Mouse (Mus musculus) MEL (cell line): ENCODE data around the gene Nwd1. TPM values are rescaled to one million over a fixed set of nuclear protein-coding genes. Genes with fewer than 3 reads are reported as not detected.
"Not testable (repeated sequence)": the region's sequence is repeated elsewhere in the genome, so short reads cannot be mapped to it uniquely, and the experiment has no call there.

ENCODE experiments used
- DNase-seq: peaks from one replicate; pipeline ENCODE4 v3.0.0; 2011; ENCODE audit warnings: low read depth, low spot score
- H3K27ac ChIP-seq: 2 replicates; pipeline ENCODE4 v1.5.1; 2012; ENCODE audit warnings: low read depth, mild to moderate bottlenecking, control low read depth, low read length, moderate library complexity; ENCODE audit not compliant: control insufficient read depth
- H3K27me3 ChIP-seq, 2 experiments: fragments of 150-350 bp in 1 of 2; sonication (generic) in 1 of 2; 2 replicates each; pipeline ENCODE4 v1.6.1; 2012; ENCODE audit warnings: low read length in 2 of 2, mild to moderate bottlenecking in 2 of 2, improper control_type of control experiment in 1 of 2, moderate library complexity in 1 of 2; ENCODE audit not compliant: insufficient read depth in 2 of 2, control insufficient read depth in 1 of 2
- H3K36me3 ChIP-seq, 2 experiments: 2 replicates each; pipeline ENCODE4 v1.6.1; 2012 to 2014; ENCODE audit warnings: low read length in 2 of 2, improper control_type of control experiment in 1 of 2, inconsistent platforms in 1 of 2, mild to moderate bottlenecking in 1 of 2; ENCODE audit not compliant: insufficient read depth in 2 of 2, control insufficient read depth in 1 of 2
- H3K4me1 ChIP-seq, 2 experiments: fragments of 150-350 bp in 1 of 2; sonication (generic) in 1 of 2; 2 replicates each; pipeline ENCODE4 v1.6.1; 2012; ENCODE audit warnings: low read length in 2 of 2, improper control_type of control experiment in 1 of 2, mild to moderate bottlenecking in 1 of 2; ENCODE audit not compliant: insufficient read depth in 2 of 2, control insufficient read depth in 1 of 2
- H3K4me3 ChIP-seq, 2 experiments: fragments of 150-350 bp in 1 of 2; sonication (generic) in 1 of 2; 2 replicates each; pipeline ENCODE4 v1.5.1; 2012; ENCODE audit warnings: low read depth in 2 of 2, low read length in 2 of 2, mild to moderate bottlenecking in 2 of 2, moderate library complexity in 2 of 2, control low read depth in 1 of 2, improper control_type of control experiment in 1 of 2; ENCODE audit not compliant: control insufficient read depth in 1 of 2, insufficient read depth in 1 of 2
- H3K79me2 ChIP-seq: 2 replicates; pipeline ENCODE4 v1.6.1; 2012; ENCODE audit warnings: mild to moderate bottlenecking, low read length, moderate library complexity; ENCODE audit not compliant: control insufficient read depth, poor library complexity, insufficient read depth
- H3K9ac ChIP-seq: 2 replicates; pipeline ENCODE4 v1.6.1; 2012; ENCODE audit warnings: low read depth, mild to moderate bottlenecking, control low read depth, low read length, moderate library complexity; ENCODE audit not compliant: control insufficient read depth, poor library complexity, severe bottlenecking
- H3K9me3 ChIP-seq: fragments of 150-350 bp; sonication (generic); replicated peaks from 2 replicates; pipeline ENCODE4 v1.6.1; 2012; ENCODE audit warnings: mild to moderate bottlenecking, low read length, improper control_type of control experiment, moderate library complexity; ENCODE audit not compliant: insufficient read depth
- BHLHE40 ChIP-seq: IDR thresholded peaks from 2 replicates; pipeline ENCODE4 v1.6.1; 2012; ENCODE audit warnings: low read depth, mild to moderate bottlenecking, inconsistent platforms, low read length, improper control_type of control experiment, borderline replicate concordance
- CHD2 ChIP-seq: IDR thresholded peaks from 2 replicates; pipeline ENCODE4 v1.6.1; 2011; ENCODE audit warnings: low read length, improper control_type of control experiment
- CTCF ChIP-seq, 3 experiments: IDR thresholded peaks in 2 of 3; conservative IDR thresholded peaks in 1 of 3; 2 replicates each; pipeline ENCODE4 v1.5.1; 2011 to 2012; ENCODE audit warnings: low read length in 3 of 3, low read depth in 2 of 3, mild to moderate bottlenecking in 2 of 3, improper control_type of control experiment in 1 of 3, inconsistent platforms in 1 of 3, mixed read lengths in 1 of 3, moderate library complexity in 1 of 3; ENCODE audit not compliant: control insufficient read depth in 1 of 3, insufficient read depth in 1 of 3, poor library complexity in 1 of 3, severe bottlenecking in 1 of 3
- ELF1 ChIP-seq: IDR thresholded peaks from 2 replicates; pipeline ENCODE4 v1.6.1; 2014; ENCODE audit warnings: low read depth, mild to moderate bottlenecking, inconsistent platforms, low read length, improper control_type of control experiment, moderate library complexity
- EP300 ChIP-seq, 2 experiments: IDR thresholded peaks; 2 replicates each; pipeline ENCODE4 v1.6.1; 2011; ENCODE audit warnings: improper control_type of control experiment in 2 of 2, low read length in 2 of 2, low read depth in 1 of 2, mild to moderate bottlenecking in 1 of 2
- GABPA ChIP-seq: IDR thresholded peaks from 2 replicates; pipeline ENCODE4 v1.6.1; 2012; ENCODE audit warnings: low read depth, mild to moderate bottlenecking, inconsistent platforms, low read length, improper control_type of control experiment, moderate library complexity
- GATA1 ChIP-seq: IDR thresholded peaks from 2 replicates; pipeline ENCODE4 v1.6.1; 2011; ENCODE audit warnings: low read depth, low read length, improper control_type of control experiment
- JUND ChIP-seq: IDR thresholded peaks from 2 replicates; pipeline ENCODE4 v1.6.1; 2011; ENCODE audit warnings: low read depth, mild to moderate bottlenecking, improper control_type of control experiment, low read length
- MAFK ChIP-seq: IDR thresholded peaks from 2 replicates; pipeline ENCODE4 v1.6.1; 2011; ENCODE audit warnings: low read depth, mild to moderate bottlenecking, low read length, improper control_type of control experiment, borderline replicate concordance
- MEF2A ChIP-seq: IDR thresholded peaks from 2 replicates; pipeline ENCODE4 v1.6.1; 2014; ENCODE audit warnings: low read depth, mild to moderate bottlenecking, inconsistent platforms, low read length, improper control_type of control experiment; ENCODE audit not compliant: poor library complexity, insufficient replicate concordance, severe bottlenecking; ENCODE audit errors: extremely low read depth
- MXI1 ChIP-seq: IDR thresholded peaks from 2 replicates; pipeline ENCODE4 v1.6.1; 2011; ENCODE audit warnings: mild to moderate bottlenecking, low read depth, low read length, improper control_type of control experiment
- MYB ChIP-seq: IDR thresholded peaks from 2 replicates; pipeline ENCODE4 v1.6.1; 2011; ENCODE audit warnings: mild to moderate bottlenecking, low read depth, low read length, improper control_type of control experiment
- MYC ChIP-seq: IDR thresholded peaks from 2 replicates; pipeline ENCODE4 v1.6.1; 2011; ENCODE audit warnings: low read depth, mild to moderate bottlenecking, low read length, improper control_type of control experiment, moderate library complexity
- NRF1 ChIP-seq: IDR thresholded peaks from 2 replicates; pipeline ENCODE4 v1.6.1; 2014; ENCODE audit warnings: low read depth, mild to moderate bottlenecking, inconsistent platforms, low read length, improper control_type of control experiment, moderate library complexity; ENCODE audit not compliant: poor library complexity, insufficient read depth, severe bottlenecking
- RAD21 ChIP-seq: IDR thresholded peaks from 2 replicates; pipeline ENCODE4 v1.6.1; 2011; ENCODE audit warnings: mild to moderate bottlenecking, low read depth, low read length, improper control_type of control experiment
- TAL1 ChIP-seq: IDR thresholded peaks from 2 replicates; pipeline ENCODE4 v1.6.1; 2012; ENCODE audit warnings: mild to moderate bottlenecking, inconsistent platforms, low read length, moderate library complexity, mixed read lengths
- TBP ChIP-seq: IDR thresholded peaks from 2 replicates; pipeline ENCODE4 v1.8.0; 2011; ENCODE audit warnings: low read depth, low read length, improper control_type of control experiment
- USF2 ChIP-seq, 2 experiments: IDR thresholded peaks; 2 replicates each; pipeline ENCODE4 v1.6.1; 2011 to 2012; ENCODE audit warnings: improper control_type of control experiment in 2 of 2, low read length in 2 of 2, borderline replicate concordance in 1 of 2, inconsistent platforms in 1 of 2, low read depth in 1 of 2, mild to moderate bottlenecking in 1 of 2; ENCODE audit not compliant: insufficient read depth in 1 of 2
- ZKSCAN1 ChIP-seq: IDR thresholded peaks from 2 replicates; pipeline ENCODE4 v1.6.1; 2012; ENCODE audit warnings: low read depth, mild to moderate bottlenecking, inconsistent platforms, low read length, improper control_type of control experiment, moderate library complexity
- ZMIZ1 ChIP-seq: IDR thresholded peaks from 2 replicates; pipeline ENCODE4 v1.6.1; 2012; ENCODE audit warnings: low read depth, mild to moderate bottlenecking, inconsistent platforms, low read length, improper control_type of control experiment, moderate library complexity
- polyA plus RNA-seq, 2 experiments: library from polyadenylated mRNA; stranded (reverse) in 1 of 2; unstranded in 1 of 2; fragments of >175 nt in 1 of 2; fragments of >200 nt in 1 of 2; gene quantifications; 2 replicates each; pipeline versions ENCODE4 v1.2.1 to v1.2.4; 2012; ENCODE audit warnings: low replicate concordance in 2 of 2, low read depth in 1 of 2; ENCODE audit not compliant: insufficient read length in 2 of 2, insufficient read depth in 1 of 2, missing spikeins in 1 of 2
- total RNA-seq: library from RNA; depleted of rRNA; stranded (reverse); fragments of 300-350 nt; gene quantifications from 2 replicates; pipeline ENCODE4 v1.2.3, GENCODE M21; 2012

Nwd1 gene
- total and polyA plus RNA-seq, 3 experiments: 0.03 TPM; not detected in 2

DNA sequence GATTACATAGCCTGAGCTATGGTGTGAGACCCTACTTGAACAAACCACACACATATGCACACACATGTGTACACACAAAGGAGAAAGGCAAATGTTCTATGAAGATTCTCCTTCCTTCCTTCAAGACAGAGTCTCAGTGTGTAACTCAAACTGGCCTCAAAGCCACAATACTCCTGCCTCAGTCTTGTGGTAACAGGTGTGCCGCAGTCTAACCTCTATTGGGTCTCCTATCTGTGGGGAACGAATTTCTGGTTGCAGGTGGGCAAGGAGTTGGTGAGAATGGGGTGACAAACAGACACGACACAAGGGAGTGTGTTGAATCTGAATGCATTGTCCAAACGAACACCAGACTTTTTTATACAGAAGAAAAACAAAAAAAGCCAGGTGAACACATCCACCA is 29.9 kb downstream of the Nwd1 start:
- Histone ChIP-seq H3K27ac (no peak overlapping the region), H3K4me1 (no peaks in the 10 kb centered on the region), H3K36me3 (no peaks in the 10 kb centered on the region), H3K9me3 (no peaks in the 10 kb centered on the region), H3K4me3 (no peak overlapping the region), H3K79me2 (no peaks in the 10 kb centered on the region), H3K27me3 (peaks cover 3 to 4% of the 10 kb centered on the region in 2 experiments; a peak in 1 of 4 replicates), H3K9ac (no peak overlapping the region)
- TF ChIP-seq TAL1: no peak
- TF ChIP-seq BHLHE40: no peak
- no peak for TF ChIP-seq EP300 (IDR thresholded peaks at IDR 0.05; ENCODE audit: low read depth in 1 of 2, low read length in 2 of 2)
- TF ChIP-seq ZKSCAN1: no peak
- no peak for TF ChIP-seq TBP
- TF ChIP-seq MEF2A: no peak
- no peak for DNase-seq

DNA sequence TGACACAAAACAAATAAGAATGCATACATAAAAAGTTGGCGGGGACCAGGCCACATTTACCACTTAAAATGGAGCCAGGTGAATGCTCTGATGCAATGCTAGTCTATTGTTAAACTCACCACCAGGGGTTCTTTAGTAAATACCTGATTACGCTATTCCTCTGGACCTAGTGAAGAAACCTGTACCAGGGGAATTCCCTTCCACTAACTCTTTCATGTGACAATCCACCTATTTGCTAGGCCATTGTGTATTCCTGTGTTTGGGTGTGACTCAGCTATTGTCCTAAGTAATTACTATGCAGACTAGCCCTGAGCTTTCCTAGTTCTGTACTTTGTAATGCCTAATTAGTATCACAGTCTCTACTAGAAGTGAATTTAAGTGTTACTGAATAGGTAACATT is 30.3 kb downstream of the Nwd1 start:
- H3K79me2 ChIP-seq, H3K27ac ChIP-seq, H3K36me3 ChIP-seq, H3K9me3 ChIP-seq, H3K27me3 ChIP-seq, H3K4me1 ChIP-seq, DNase-seq, H3K9ac ChIP-seq, H3K4me3 ChIP-seq: not testable (repeated sequence)

DNA sequence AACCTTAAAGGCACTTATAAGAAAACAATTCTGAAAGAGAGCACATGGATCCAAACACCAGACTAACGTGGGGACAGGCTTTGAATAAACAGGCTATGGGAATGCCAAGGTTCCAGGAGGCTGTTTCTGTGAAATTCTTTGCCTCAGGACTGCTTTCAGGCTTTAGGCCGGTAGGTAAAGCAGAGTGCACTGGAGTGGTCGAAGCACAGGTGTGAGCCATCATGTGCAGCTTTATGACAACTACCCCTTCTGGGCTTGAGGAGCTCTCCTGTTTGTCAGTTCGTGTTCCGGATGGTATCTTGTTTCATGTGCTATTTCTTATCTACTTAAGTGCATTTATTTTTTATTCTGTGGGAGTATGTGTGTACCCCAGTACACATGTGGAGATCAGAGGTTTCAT is 30.8 kb downstream of the Nwd1 start:
- Histone ChIP-seq H3K9me3 (no peaks in the 10 kb centered on the region), H3K27me3 (peaks cover 3 to 4% of the 10 kb centered on the region in 2 experiments; a peak in 1 of 4 replicates), H3K4me1 (peaks cover 0 to 1% of the 10 kb centered on the region in 2 experiments; a peak in 1 of 4 replicates), H3K4me3 (no peak overlapping the region), H3K36me3 (no peaks in the 10 kb centered on the region), H3K79me2 (no peaks in the 10 kb centered on the region), H3K27ac (no peak overlapping the region), H3K9ac (no peak overlapping the region)
- TF ChIP-seq ELF1 (no peak), MAFK (no peak), MYB (no peak), TBP (no peak), TAL1 (no peak), BHLHE40 (no peak), GABPA (no peak), USF2 (IDR thresholded peaks at IDR 0.05; ENCODE audit: borderline replicate concordance in 1 of 2, insufficient read depth in 1 of 2, low read depth in 1 of 2, low read length in 2 of 2) (no peak), MYC (no peak), GATA1 (no peak), JUND (no peak), EP300 (IDR thresholded peaks at IDR 0.05; ENCODE audit: low read depth in 1 of 2, low read length in 2 of 2) (no peak), CHD2 (no peak), NRF1 (no peak), RAD21 (no peak), MXI1 (no peak), CTCF (IDR thresholded peaks at IDR 0.05 in 2 of 3, conservative IDR thresholded peaks at IDR 0.05 in 1 of 3; ENCODE audit: control insufficient read depth in 1 of 3, insufficient read depth in 1 of 3, low read depth in 2 of 3, low read length in 3 of 3, poor library complexity in 1 of 3, severe bottlenecking in 1 of 3) (no peak), ZMIZ1 (no peak)
- DNase-seq: no peak
